Mouse (Mus musculus): Measurements from ENCODE around the gene 2010111I01Rik. TPM values are rescaled to one million over a fixed set of nuclear protein-coding genes. Genes with fewer than 3 reads are reported as not detected.
"Not testable (repeated sequence)": the region's sequence is repeated elsewhere in the genome, so short reads cannot be mapped to it uniquely, and the experiment has no call there.

Gene 2010111I01Rik
- polyA plus RNA-seq, 1 experiment from 2014 or later, result 30.5 TPM

GRCm38 (mm10) chr13:63007491-63007890 is 42.8 kb downstream of the 2010111I01Rik start:
- not testable (repeated sequence) for H3K36me3 ChIP-seq (ENCODE audit: control insufficient read depth, insufficient read depth); H3K4me3 ChIP-seq (replicated peaks; ENCODE audit: low read length); H3K27ac ChIP-seq (ENCODE audit: low read length); H3K4me2 ChIP-seq (ENCODE audit: low read length); H3K27me3 ChIP-seq (replicated peaks; ENCODE audit: control insufficient read depth, insufficient read depth, low read length); H3K9ac ChIP-seq (replicated peaks; ENCODE audit: low read depth, low read length); H3K9me3 ChIP-seq (ENCODE audit: control insufficient read depth, low read length); ATAC-seq; H3K4me1 ChIP-seq (replicated peaks; ENCODE audit: control insufficient read depth, insufficient read depth, low read length)
- WGBS, result 89% methylated on average over 3 of the region's 3 CpGs

GRCm38 (mm10) chr13:63010345-63011090 is 45.8 kb downstream of the 2010111I01Rik start:
- no peaks in the 10 kb centered on the region for H3K36me3 ChIP-seq (ENCODE audit: control insufficient read depth, insufficient read depth)
- 73% methylated on average over 2 of the region's 2 CpGs for WGBS
- H3K27me3 ChIP-seq (replicated peaks; ENCODE audit: control insufficient read depth, insufficient read depth, low read length), result no peaks in the 10 kb centered on the region
- H3K4me1 ChIP-seq (replicated peaks; ENCODE audit: control insufficient read depth, insufficient read depth, low read length), result 0 out of 2 replicates have a peak, but pooled peaks cover 1% of the 10 kb centered on the region
- H3K4me2 ChIP-seq (ENCODE audit: low read length), result no peak overlapping the region
- no peak overlapping the region for H3K4me3 ChIP-seq (replicated peaks; ENCODE audit: low read length)
- H3K9me3 ChIP-seq (ENCODE audit: control insufficient read depth, low read length), result no peaks in the 10 kb centered on the region
- no peak for ATAC-seq
- no peak overlapping the region for H3K9ac ChIP-seq (replicated peaks; ENCODE audit: low read depth, low read length)
- H3K27ac ChIP-seq (ENCODE audit: low read length), result no peak overlapping the region

GRCm38 (mm10) chr13:63014353-63014752 is 49.7 kb downstream of the 2010111I01Rik start:
- H3K27ac ChIP-seq (ENCODE audit: low read length), result no peak overlapping the region
- H3K36me3 ChIP-seq (ENCODE audit: control insufficient read depth, insufficient read depth), result no peaks in the 10 kb centered on the region
- WGBS, result 63% methylated on average over 1 of the region's 1 CpGs
- H3K4me3 ChIP-seq (replicated peaks; ENCODE audit: low read length), result no peak overlapping the region
- H3K27me3 ChIP-seq (replicated peaks; ENCODE audit: control insufficient read depth, insufficient read depth, low read length), result no peaks in the 10 kb centered on the region
- no peak overlapping the region for H3K4me2 ChIP-seq (ENCODE audit: low read length)
- H3K4me1 ChIP-seq (replicated peaks; ENCODE audit: control insufficient read depth, insufficient read depth, low read length), result 0 out of 2 replicates have a peak, but pooled peaks cover 5% of the 10 kb centered on the region
- H3K9ac ChIP-seq (replicated peaks; ENCODE audit: low read depth, low read length), result no peak overlapping the region
- H3K9me3 ChIP-seq (ENCODE audit: control insufficient read depth, low read length), result no peaks in the 10 kb centered on the region
- ATAC-seq, result peak; percentile 51

GRCm38 (mm10) chr13:63015362-63015761 is 50.7 kb downstream of the 2010111I01Rik start:
- Histone ChIP-seq H3K9ac (replicated peaks; ENCODE audit: low read depth, low read length) (no peak overlapping the region), H3K27me3 (replicated peaks; ENCODE audit: control insufficient read depth, insufficient read depth, low read length) (no peaks in the 10 kb centered on the region), H3K4me3 (replicated peaks; ENCODE audit: low read length) (no peak overlapping the region), H3K9me3 (ENCODE audit: control insufficient read depth, low read length) (no peaks in the 10 kb centered on the region), H3K27ac (ENCODE audit: low read length) (no peak overlapping the region), H3K4me2 (ENCODE audit: low read length) (no peak overlapping the region), H3K36me3 (ENCODE audit: control insufficient read depth, insufficient read depth) (no peaks in the 10 kb centered on the region), H3K4me1 (replicated peaks; ENCODE audit: control insufficient read depth, insufficient read depth, low read length) (0 out of 2 replicates have a peak, but pooled peaks cover 5% of the 10 kb centered on the region)
- 69% methylated on average over 4 of the region's 4 CpGs for WGBS
- no peak; the same call in 1 of the 2 replicates for ATAC-seq

- Histone ChIP-seq H3K4me2 (ENCODE audit: low read length) (no peak overlapping the region), H3K36me3 (ENCODE audit: control insufficient read depth, insufficient read depth) (no peaks in the 10 kb centered on the region), H3K9ac (replicated peaks; ENCODE audit: low read depth, low read length) (no peak overlapping the region), H3K27ac (ENCODE audit: low read length) (no peak overlapping the region), H3K4me3 (replicated peaks; ENCODE audit: low read length) (no peak overlapping the region), H3K27me3 (replicated peaks; ENCODE audit: control insufficient read depth, insufficient read depth, low read length) (no peaks in the 10 kb centered on the region), H3K9me3 (ENCODE audit: control insufficient read depth, low read length) (no peaks in the 10 kb centered on the region), H3K4me1 (replicated peaks; ENCODE audit: control insufficient read depth, insufficient read depth, low read length) (0 out of 2 replicates have a peak, but pooled peaks cover 5% of the 10 kb centered on the region)
- WGBS, result 87% methylated on average over 3 of the region's 3 CpGs
- no peak for ATAC-seq
Measured at GRCm38 (mm10) chr13:63016056-63016455, 51.4 kb downstream of the 2010111I01Rik start.

- ATAC-seq, result no peak
- no peak overlapping the region for H3K4me2 ChIP-seq (ENCODE audit: low read length)
- H3K27me3 ChIP-seq (replicated peaks; ENCODE audit: control insufficient read depth, insufficient read depth, low read length), result no peaks in the 10 kb centered on the region
- H3K36me3 ChIP-seq (ENCODE audit: control insufficient read depth, insufficient read depth), result no peaks in the 10 kb centered on the region
- 75% methylated on average over 7 of the region's 7 CpGs for WGBS
- H3K4me3 ChIP-seq (replicated peaks; ENCODE audit: low read length), result no peak overlapping the region
- no peak overlapping the region for H3K9ac ChIP-seq (replicated peaks; ENCODE audit: low read depth, low read length)
- no peaks in the 10 kb centered on the region for H3K4me1 ChIP-seq (replicated peaks; ENCODE audit: control insufficient read depth, insufficient read depth, low read length)
- no peak overlapping the region for H3K27ac ChIP-seq (ENCODE audit: low read length)
- no peaks in the 10 kb centered on the region for H3K9me3 ChIP-seq (ENCODE audit: control insufficient read depth, low read length)
Measured at GRCm38 (mm10) chr13:63023243-63024217, 58.8 kb downstream of the 2010111I01Rik start.

- Histone ChIP-seq H3K27ac (ENCODE audit: low read length) (no peak overlapping the region), H3K27me3 (replicated peaks; ENCODE audit: control insufficient read depth, insufficient read depth, low read length) (no peaks in the 10 kb centered on the region), H3K9me3 (ENCODE audit: control insufficient read depth, low read length) (no peaks in the 10 kb centered on the region), H3K36me3 (ENCODE audit: control insufficient read depth, insufficient read depth) (no peaks in the 10 kb centered on the region), H3K4me1 (replicated peaks; ENCODE audit: control insufficient read depth, insufficient read depth, low read length) (peaks cover 9% of the 10 kb centered on the region), H3K4me2 (ENCODE audit: low read length) (no peak overlapping the region), H3K9ac (replicated peaks; ENCODE audit: low read depth, low read length) (no peak overlapping the region), H3K4me3 (replicated peaks; ENCODE audit: low read length) (no peak overlapping the region)
- no peak for ATAC-seq
- 75% methylated on average over 1 of the region's 1 CpGs for WGBS
Measured at GRCm38 (mm10) chr13:63030023-63030422, 65.3 kb downstream of the 2010111I01Rik start.

GRCm38 (mm10) chr13:63031244-63031643 is 66.6 kb downstream of the 2010111I01Rik start:
- H3K36me3 ChIP-seq (ENCODE audit: control insufficient read depth, insufficient read depth), result no peaks in the 10 kb centered on the region
- 88% methylated on average over 1 of the region's 1 CpGs for WGBS
- ATAC-seq, result no peak
- peaks cover 9% of the 10 kb centered on the region for H3K4me1 ChIP-seq (replicated peaks; ENCODE audit: control insufficient read depth, insufficient read depth, low read length)
- no peak overlapping the region for H3K9ac ChIP-seq (replicated peaks; ENCODE audit: low read depth, low read length)
- no peak overlapping the region for H3K4me3 ChIP-seq (replicated peaks; ENCODE audit: low read length)
- H3K27me3 ChIP-seq (replicated peaks; ENCODE audit: control insufficient read depth, insufficient read depth, low read length), result no peaks in the 10 kb centered on the region
- H3K4me2 ChIP-seq (ENCODE audit: low read length), result no peak overlapping the region
- no peaks in the 10 kb centered on the region for H3K9me3 ChIP-seq (ENCODE audit: control insufficient read depth, low read length)
- no peak overlapping the region for H3K27ac ChIP-seq (ENCODE audit: low read length)

- no peaks in the 10 kb centered on the region for H3K36me3 ChIP-seq (ENCODE audit: control insufficient read depth, insufficient read depth)
- no peak overlapping the region; the same call in 1 of the 2 replicates for H3K27ac ChIP-seq (ENCODE audit: low read length)
- no peaks in the 10 kb centered on the region for H3K9me3 ChIP-seq (ENCODE audit: control insufficient read depth, low read length)
- H3K4me2 ChIP-seq (ENCODE audit: low read length), result no peak overlapping the region
- no peaks in the 10 kb centered on the region for H3K27me3 ChIP-seq (replicated peaks; ENCODE audit: control insufficient read depth, insufficient read depth, low read length)
- peak; percentile 8; the same call in 1 of the 2 replicates for ATAC-seq
- peaks cover 9% of the 10 kb centered on the region for H3K4me1 ChIP-seq (replicated peaks; ENCODE audit: control insufficient read depth, insufficient read depth, low read length)
- WGBS, result 57% methylated on average over 5 of the region's 5 CpGs
- no peak overlapping the region for H3K9ac ChIP-seq (replicated peaks; ENCODE audit: low read depth, low read length)
- H3K4me3 ChIP-seq (replicated peaks; ENCODE audit: low read length), result no peak overlapping the region
Measured at GRCm38 (mm10) chr13:63032304-63032830, 67.7 kb downstream of the 2010111I01Rik start.
